Mouse (Mus musculus) left cerebral cortex, postnatal 36 days (tissue): ENCODE measurements around the gene Mmel1. TPM values are rescaled to one million over a fixed set of nuclear protein-coding genes. Genes with fewer than 3 reads are reported as not detected.
A peak's percentile ranks its signal among the peaks of the same experiment; 100 is the strongest.

Source experiments
- DNase-seq, 2 experiments: peaks; one replicate each; pipeline ENCODE4 v3.0.0; 2021 to 2022; ENCODE audit warnings: low spot score in 2 of 2, mixed read lengths in 1 of 2
- intact Hi-C: fragments of 180-260 bp; cut with DNase I; formaldehyde crosslinking; loops from one replicate; pipeline ENCODE4 v1.15.1; 2025
- total RNA-seq, 2 experiments: library from RNA; stranded (reverse); gene quantifications; 2 replicates each; pipeline ENCODE4 v1.2.3; 2021

The Mmel1 gene
- total RNA-seq, 2 experiments from 2014 or later = 0.49 to 1.00 TPM

GRCm38 (mm10) chr4:154897676-154898465, 28.5 kb downstream of the Mmel1 start:
- intact Hi-C loops = no loop called here
- no peak for DNase-seq

GRCm38 (mm10) chr4:154898506-154899446, 29.4 kb downstream of the Mmel1 start, which contains the start of gene Fam213b:
Gene Fam213b (minus strand): TSS chr4:154899135.
- peak; percentile 67 to 71 for DNase-seq
- intact Hi-C loops = no loop called here

GRCm38 (mm10) chr4:154902371-154902770, 33.0 kb downstream of the Mmel1 start:
- intact Hi-C loops = no loop called here
- no peak for DNase-seq

- peak; percentile 81 for DNase-seq
- intact Hi-C loops = no loop called here
Measured at GRCm38 (mm10) chr4:154904185-154905071, 35.0 kb downstream of the Mmel1 start.

- intact Hi-C loops = no loop called here
- peak; percentile 43 to 50 for DNase-seq
Measured at GRCm38 (mm10) chr4:154907833-154908232, 38.4 kb downstream of the Mmel1 start.

- intact Hi-C loops = no loop called here
- no peak for DNase-seq
Measured at GRCm38 (mm10) chr4:154908490-154908889, 39.1 kb downstream of the Mmel1 start.

GRCm38 (mm10) chr4:154910606-154911522, 41.5 kb downstream of the Mmel1 start:
- DNase-seq = no peak
- intact Hi-C loops = loop anchor here (5.0 kb wide), 1 partner anchor 39 kb away; no protein-coding TSS in a partner anchor

- intact Hi-C loops = loop anchor here (5.0 kb wide), 1 partner anchor 39 kb away; no protein-coding TSS in a partner anchor
- DNase-seq = no peak
Measured at GRCm38 (mm10) chr4:154911644-154912043, 42.3 kb downstream of the Mmel1 start.

- no peak for DNase-seq
- intact Hi-C loops = loop anchor here (5.0 kb wide), 1 partner anchor 42 kb away; no protein-coding TSS in a partner anchor
Measured at GRCm38 (mm10) chr4:154913845-154914244, 44.5 kb downstream of the Mmel1 start.

- DNase-seq = no peak
- intact Hi-C loops = loop anchor here (5.0 kb wide), 1 partner anchor 42 kb away; no protein-coding TSS in a partner anchor
Measured at GRCm38 (mm10) chr4:154914252-154914651, 44.9 kb downstream of the Mmel1 start.

GRCm38 (mm10) chr4:154914707-154915106, 45.3 kb downstream of the Mmel1 start:
- intact Hi-C loops = loop anchor here (5.0 kb wide), 1 partner anchor 42 kb away; no protein-coding TSS in a partner anchor

GRCm38 (mm10) chr4:154915286-154915685, 45.9 kb downstream of the Mmel1 start:
- intact Hi-C loops = no loop called here
- DNase-seq = no peak

More at GRCm38 (mm10) chr4:154914707-154915106, 45.3 kb downstream of the Mmel1 start:
- DNase-seq = no peak

GRCm38 (mm10) chr4:154916662-154917061, 47.3 kb downstream of the Mmel1 start:
- intact Hi-C loops = no loop called here
- no peak for DNase-seq

GRCm38 (mm10) chr4:154922291-154922690, 52.9 kb downstream of the Mmel1 start:
- intact Hi-C loops = no loop called here
- no peak for DNase-seq

- no peak for DNase-seq
- intact Hi-C loops = no loop called here
Measured at GRCm38 (mm10) chr4:154922931-154923330, 53.5 kb downstream of the Mmel1 start.

GRCm38 (mm10) chr4:154925413-154925812, 56.0 kb downstream of the Mmel1 start:
- DNase-seq = no peak
- intact Hi-C loops = no loop called here

GRCm38 (mm10) chr4:154926969-154927898, 57.8 kb downstream of the Mmel1 start:
- intact Hi-C loops = no loop called here

More at GRCm38 (mm10) chr4:154926969-154927898, 57.8 kb downstream of the Mmel1 start:
- DNase-seq = no peak
